14 mouse cellular contexts compared by ENCODE assay signal in genomic region chr12:31890685-31891084, GRCm38 (mm10).
"Had no signal": no experiment of that assay in that cellular context is flagged by ENCODE, and none has a peak within 500 bp of the region (broad histone marks: within the 10 kb centered on the region; RNA-seq: fewer than 3 reads in every experiment).

No protein-coding gene starts in this region.

- H3K4me2 ChIP-seq: liver, embryonic 13.5 days; midbrain, embryonic 12.5 days; neural tube, embryonic 13.5 days had no signal

- H3K9ac ChIP-seq: liver, embryonic 13.5 days; midbrain, embryonic 12.5 days; neural tube, embryonic 13.5 days had no signal

- H3K4me1 ChIP-seq: liver, embryonic 13.5 days had no signal

- H3K27ac ChIP-seq: liver, embryonic 13.5 days; midbrain, embryonic 12.5 days; neural tube, embryonic 13.5 days had no signal

- DNase-seq: kidney, adult 18-20 months; kidney, adult 9 months; kidney, postnatal 14 days; kidney, postnatal 4 days; layer of hippocampus, postnatal 36 days; liver, embryonic 13.5 days; lung, adult 2 months; lung, postnatal 14 days; lung, postnatal 4 days; thymus, adult 18-20 months; thymus, postnatal 36 days had no signal

- H3K4me3 ChIP-seq: left cerebral cortex, adult 2 months; liver, embryonic 13.5 days; midbrain, embryonic 12.5 days; neural tube, embryonic 13.5 days had no signal

- H3K9me3 ChIP-seq: liver, embryonic 13.5 days; midbrain, embryonic 12.5 days; neural tube, embryonic 13.5 days had no signal

- H3K27me3 ChIP-seq: liver, embryonic 13.5 days; midbrain, embryonic 12.5 days; neural tube, embryonic 13.5 days had no signal
